Mouse (Mus musculus): ENCODE measurements around the gene Lrif1. TPM values are rescaled to one million over a fixed set of nuclear protein-coding genes. Genes with fewer than 3 reads are reported as not detected.
A peak's percentile ranks its signal among the peaks of the same experiment; 100 is the strongest.
"Not testable (repeated sequence)": the region's sequence is repeated elsewhere in the genome, so short reads cannot be mapped to it uniquely, and the experiment has no call there.

The Lrif1 gene
- 12.4 and 16.8 TPM in 2 replicates for polyA plus RNA-seq (2014; fragmentation: Nextera tagmentation; extraction: Ambion mirVana)

- Histone ChIP-seq H3K27me3 (replicated peaks; ENCODE audit: control insufficient read depth, insufficient read depth, low read length) (no peaks in the 10 kb centered on the region), H3K27ac (replicated peaks; ENCODE audit: low read depth, low read length) (peak within 1 kb of the TSS; percentile 70)
- WGBS, result under 1% methylated on average over 20 of the region's 20 CpGs
Measured at GRCm38 (mm10) chr3:106684830-106685229, at the start of gene Lrif1. TSS of gene Lrif1 (plus strand) at chr3:106684987.

GRCm38 (mm10) chr3:106672811-106673210 lies 12.0 kb upstream of the Lrif1 start:
- H3K36me3 ChIP-seq (ENCODE audit: control insufficient read depth, insufficient read depth, low read length); H3K27me3 ChIP-seq (replicated peaks; ENCODE audit: control insufficient read depth, insufficient read depth, low read length); ATAC-seq (ENCODE audit: low read depth); H3K9me3 ChIP-seq (ENCODE audit: control insufficient read depth, low read length); H3K4me2 ChIP-seq (ENCODE audit: low read depth, low read length); H3K27ac ChIP-seq (replicated peaks; ENCODE audit: low read depth, low read length); DNase-seq (ENCODE audit: low spot score); H3K4me3 ChIP-seq (ENCODE audit: low read depth, low read length); H3K4me1 ChIP-seq (ENCODE audit: control insufficient read depth, insufficient read depth, low read length); H3K9ac ChIP-seq (ENCODE audit: low read depth, low read length): not testable (repeated sequence)
- WGBS, result 73% methylated on average over 14 of the region's 14 CpGs

More at GRCm38 (mm10) chr3:106684830-106685229, at the start of gene Lrif1:
- H3K9ac ChIP-seq (ENCODE audit: low read depth, low read length), result peak within 1 kb of the TSS; percentile 72
- peak within 1 kb of the TSS; percentile 55 for H3K4me3 ChIP-seq (ENCODE audit: low read depth, low read length)
- no peaks in the 10 kb centered on the region for H3K4me1 ChIP-seq (ENCODE audit: control insufficient read depth, insufficient read depth, low read length)
- ATAC-seq (ENCODE audit: low read depth) (peak; percentile 96), DNase-seq (ENCODE audit: low spot score) (peak; percentile 91)
- H3K4me2 ChIP-seq (ENCODE audit: low read depth, low read length), result peak within 1 kb of the TSS; percentile 63
- no peaks in the 10 kb centered on the region for H3K36me3 ChIP-seq (ENCODE audit: control insufficient read depth, insufficient read depth, low read length)
- H3K9me3 ChIP-seq (ENCODE audit: control insufficient read depth, low read length), result peaks cover 1% of the 10 kb centered on the region; the same call in 1 of the 2 replicates

- DNase-seq (ENCODE audit: low spot score) (no peak), ATAC-seq (ENCODE audit: low read depth) (no peak)
- no peaks in the 10 kb centered on the region for H3K27me3 ChIP-seq (replicated peaks; ENCODE audit: control insufficient read depth, insufficient read depth, low read length)
- H3K36me3 ChIP-seq (ENCODE audit: control insufficient read depth, insufficient read depth, low read length), result no peaks in the 10 kb centered on the region
- WGBS, result 28% methylated on average over 1 of the region's 1 CpGs
- no peak overlapping the region for H3K27ac ChIP-seq (replicated peaks; ENCODE audit: low read depth, low read length)
- peaks cover 7% of the 10 kb centered on the region; the same call in 1 of the 2 replicates for H3K9me3 ChIP-seq (ENCODE audit: control insufficient read depth, low read length)
- peak overlapping the region; percentile 55 for H3K4me3 ChIP-seq (ENCODE audit: low read depth, low read length)
- peak overlapping the region; percentile 63 for H3K4me2 ChIP-seq (ENCODE audit: low read depth, low read length)
- H3K4me1 ChIP-seq (ENCODE audit: control insufficient read depth, insufficient read depth, low read length), result no peaks in the 10 kb centered on the region
- peak overlapping the region; percentile 72; the same call in 1 of the 2 replicates for H3K9ac ChIP-seq (ENCODE audit: low read depth, low read length)
Measured at GRCm38 (mm10) chr3:106685381-106685780, 594 bp downstream of the Lrif1 start.

- ATAC-seq (ENCODE audit: low read depth) (peak; percentile 98), DNase-seq (ENCODE audit: low spot score) (peak; percentile 99)
- WGBS, result 3% methylated on average over 29 of the region's 31 CpGs
- Histone ChIP-seq H3K4me1 (ENCODE audit: control insufficient read depth, insufficient read depth, low read length) (no peaks in the 10 kb centered on the region), H3K36me3 (ENCODE audit: control insufficient read depth, insufficient read depth, low read length) (no peaks in the 10 kb centered on the region), H3K9ac (ENCODE audit: low read depth, low read length) (peak overlapping the region; percentile 69), H3K27ac (replicated peaks; ENCODE audit: low read depth, low read length) (peak overlapping the region; percentile 95), H3K9me3 (ENCODE audit: control insufficient read depth, low read length) (peaks cover 8% of the 10 kb centered on the region; the same call in 1 of the 2 replicates), H3K4me3 (ENCODE audit: low read depth, low read length) (peak overlapping the region; percentile 63), H3K4me2 (ENCODE audit: low read depth, low read length) (peak overlapping the region; percentile 60), H3K27me3 (replicated peaks; ENCODE audit: control insufficient read depth, insufficient read depth, low read length) (no peaks in the 10 kb centered on the region)
Measured at GRCm38 (mm10) chr3:106721397-106722027, 36.7 kb downstream of the Lrif1 start.

GRCm38 (mm10) chr3:106722028-106722945 lies 37.5 kb downstream of the Lrif1 start:
- Histone ChIP-seq H3K4me2 (ENCODE audit: low read depth, low read length) (peak overlapping the region; percentile 60), H3K27ac (replicated peaks; ENCODE audit: low read depth, low read length) (peak overlapping the region; percentile 95), H3K27me3 (replicated peaks; ENCODE audit: control insufficient read depth, insufficient read depth, low read length) (no peaks in the 10 kb centered on the region), H3K9ac (ENCODE audit: low read depth, low read length) (peak overlapping the region; percentile 69), H3K4me1 (ENCODE audit: control insufficient read depth, insufficient read depth, low read length) (no peaks in the 10 kb centered on the region), H3K36me3 (ENCODE audit: control insufficient read depth, insufficient read depth, low read length) (no peaks in the 10 kb centered on the region), H3K9me3 (ENCODE audit: control insufficient read depth, low read length) (peaks cover 11% of the 10 kb centered on the region), H3K4me3 (ENCODE audit: low read depth, low read length) (peak overlapping the region; percentile 63)
- WGBS, result 2% methylated on average over 33 of the region's 33 CpGs
- DNase-seq (ENCODE audit: low spot score) (peak; percentile 94), ATAC-seq (ENCODE audit: low read depth) (peak; percentile 93)

- ATAC-seq (ENCODE audit: low read depth) (no peak), DNase-seq (ENCODE audit: low spot score) (no peak)
- Histone ChIP-seq H3K36me3 (ENCODE audit: control insufficient read depth, insufficient read depth, low read length) (no peaks in the 10 kb centered on the region), H3K4me3 (ENCODE audit: low read depth, low read length) (no peak overlapping the region), H3K4me2 (ENCODE audit: low read depth, low read length) (no peak overlapping the region), H3K27me3 (replicated peaks; ENCODE audit: control insufficient read depth, insufficient read depth, low read length) (no peaks in the 10 kb centered on the region), H3K27ac (replicated peaks; ENCODE audit: low read depth, low read length) (no peak overlapping the region), H3K4me1 (ENCODE audit: control insufficient read depth, insufficient read depth, low read length) (no peaks in the 10 kb centered on the region), H3K9me3 (ENCODE audit: control insufficient read depth, low read length) (no peaks in the 10 kb centered on the region), H3K9ac (ENCODE audit: low read depth, low read length) (no peak overlapping the region)
- WGBS, result 54% methylated on average over 1 of the region's 1 CpGs
Measured at GRCm38 (mm10) chr3:106755898-106756297, 71.1 kb downstream of the Lrif1 start.

- H3K4me1 ChIP-seq (ENCODE audit: control insufficient read depth, insufficient read depth, low read length), result no peaks in the 10 kb centered on the region
- H3K27ac ChIP-seq (replicated peaks; ENCODE audit: low read depth, low read length), result no peak overlapping the region
- no peak for ATAC-seq (ENCODE audit: low read depth)
- DNase-seq (ENCODE audit: low spot score), result no peak
- no peak overlapping the region for H3K4me3 ChIP-seq (ENCODE audit: low read depth, low read length)
- no peaks in the 10 kb centered on the region for H3K9me3 ChIP-seq (ENCODE audit: control insufficient read depth, low read length)
- H3K4me2 ChIP-seq (ENCODE audit: low read depth, low read length), result no peak overlapping the region
- H3K36me3 ChIP-seq (ENCODE audit: control insufficient read depth, insufficient read depth, low read length), result no peaks in the 10 kb centered on the region
- no peaks in the 10 kb centered on the region for H3K27me3 ChIP-seq (replicated peaks; ENCODE audit: control insufficient read depth, insufficient read depth, low read length)
- 74% methylated on average over 1 of the region's 1 CpGs for WGBS
- H3K9ac ChIP-seq (ENCODE audit: low read depth, low read length), result no peak overlapping the region
Measured at GRCm38 (mm10) chr3:106771834-106772233, 87.0 kb downstream of the Lrif1 start.

- no peak for ATAC-seq (ENCODE audit: low read depth)
- H3K9ac ChIP-seq (ENCODE audit: low read depth, low read length), result no peak overlapping the region
- 71% methylated on average over 3 of the region's 3 CpGs for WGBS
- H3K4me2 ChIP-seq (ENCODE audit: low read depth, low read length), result no peak overlapping the region
- H3K27ac ChIP-seq (replicated peaks; ENCODE audit: low read depth, low read length), result no peak overlapping the region
- no peaks in the 10 kb centered on the region for H3K36me3 ChIP-seq (ENCODE audit: control insufficient read depth, insufficient read depth, low read length)
- H3K4me1 ChIP-seq (ENCODE audit: control insufficient read depth, insufficient read depth, low read length), result no peaks in the 10 kb centered on the region
- no peak for DNase-seq (ENCODE audit: low spot score)
- no peak overlapping the region for H3K4me3 ChIP-seq (ENCODE audit: low read depth, low read length)
- no peaks in the 10 kb centered on the region for H3K27me3 ChIP-seq (replicated peaks; ENCODE audit: control insufficient read depth, insufficient read depth, low read length)
- no peaks in the 10 kb centered on the region for H3K9me3 ChIP-seq (ENCODE audit: control insufficient read depth, low read length)
Measured at GRCm38 (mm10) chr3:106785130-106785529, 100.3 kb downstream of the Lrif1 start.

All from embryonic facial prominence, embryonic 14.5 days (tissue).